Mouse (Mus musculus): ENCODE data around the gene Slc6a16. TPM values are rescaled to one million over a fixed set of nuclear protein-coding genes. Genes with fewer than 3 reads are reported as not detected.
A peak's percentile ranks its signal among the peaks of the same experiment; 100 is the strongest.

The Slc6a16 gene
- polyA plus RNA-seq, 1 experiment from 2014 or later = 0.27 TPM

DNA sequence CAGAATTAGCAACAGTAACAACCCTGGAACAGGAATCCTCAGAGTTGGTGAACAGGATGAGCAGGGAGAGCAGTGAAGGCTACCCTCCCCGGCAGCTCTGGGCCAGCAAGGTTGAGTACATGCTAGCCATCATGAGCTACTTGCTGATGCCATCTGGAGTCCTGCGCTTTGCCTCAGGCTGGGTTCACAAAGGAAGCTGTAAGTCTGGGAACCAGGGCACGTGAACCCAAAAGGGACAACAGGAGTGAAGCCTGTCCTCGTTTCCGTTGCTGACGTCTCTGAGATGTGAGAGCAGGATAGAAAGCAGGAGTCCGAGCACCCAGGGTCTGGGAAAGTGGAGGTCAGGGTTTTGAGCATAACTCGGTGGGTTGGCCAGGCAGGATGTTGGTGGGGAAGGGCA, 18.4 kb downstream of the Slc6a16 start:
- WGBS = 79% methylated on average over 8 of the region's 8 CpGs
- no peak overlapping the region for H3K9ac ChIP-seq
- ATAC-seq (ENCODE audit: extremely low read depth, insufficient number of reproducible peaks, low FRiP score, low TSS enrichment) = no peak
- H3K27ac ChIP-seq (replicated peaks) = no peak overlapping the region
- peaks cover 42% of the 10 kb centered on the region for H3K4me1 ChIP-seq
- no peaks in the 10 kb centered on the region for H3K9me3 ChIP-seq
- H3K4me2 ChIP-seq = no peak overlapping the region
- H3K36me3 ChIP-seq = no peaks in the 10 kb centered on the region
- no peak overlapping the region for H3K4me3 ChIP-seq
- H3K27me3 ChIP-seq (replicated peaks) = peaks cover 18% of the 10 kb centered on the region

DNA sequence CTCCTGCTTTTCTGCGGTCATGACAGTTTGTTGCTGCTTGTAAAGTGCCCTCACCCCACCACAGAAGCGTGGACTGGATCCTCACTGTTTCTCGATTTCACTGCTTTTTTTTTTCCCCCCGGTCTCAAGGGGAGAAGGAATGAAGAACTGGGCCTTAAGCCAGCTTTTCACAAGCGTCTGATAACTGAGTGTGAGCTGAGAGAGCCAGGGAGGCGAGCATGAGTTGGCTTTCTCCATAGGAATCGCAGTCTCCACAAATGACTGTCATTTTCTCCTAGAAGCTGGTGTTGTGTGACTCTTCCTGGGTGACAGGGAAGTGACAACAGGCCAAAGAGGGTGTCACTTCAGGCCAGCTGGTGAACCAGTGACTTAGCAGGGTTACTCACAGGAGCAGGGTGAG, 21.4 kb downstream of the Slc6a16 start:
- Histone ChIP-seq H3K27ac (replicated peaks) (peak overlapping the region; percentile 86), H3K9me3 (no peaks in the 10 kb centered on the region), H3K4me1 (peaks cover 38% of the 10 kb centered on the region), H3K36me3 (no peaks in the 10 kb centered on the region), H3K9ac (peak overlapping the region; percentile 45; the same call in 1 of the 2 replicates), H3K27me3 (replicated peaks) (peaks cover 26% of the 10 kb centered on the region), H3K4me3 (no peak overlapping the region), H3K4me2 (peak overlapping the region; percentile 19)
- no peak for ATAC-seq (ENCODE audit: extremely low read depth, insufficient number of reproducible peaks, low FRiP score, low TSS enrichment)
- 9% methylated on average over 7 of the region's 7 CpGs for WGBS

DNA sequence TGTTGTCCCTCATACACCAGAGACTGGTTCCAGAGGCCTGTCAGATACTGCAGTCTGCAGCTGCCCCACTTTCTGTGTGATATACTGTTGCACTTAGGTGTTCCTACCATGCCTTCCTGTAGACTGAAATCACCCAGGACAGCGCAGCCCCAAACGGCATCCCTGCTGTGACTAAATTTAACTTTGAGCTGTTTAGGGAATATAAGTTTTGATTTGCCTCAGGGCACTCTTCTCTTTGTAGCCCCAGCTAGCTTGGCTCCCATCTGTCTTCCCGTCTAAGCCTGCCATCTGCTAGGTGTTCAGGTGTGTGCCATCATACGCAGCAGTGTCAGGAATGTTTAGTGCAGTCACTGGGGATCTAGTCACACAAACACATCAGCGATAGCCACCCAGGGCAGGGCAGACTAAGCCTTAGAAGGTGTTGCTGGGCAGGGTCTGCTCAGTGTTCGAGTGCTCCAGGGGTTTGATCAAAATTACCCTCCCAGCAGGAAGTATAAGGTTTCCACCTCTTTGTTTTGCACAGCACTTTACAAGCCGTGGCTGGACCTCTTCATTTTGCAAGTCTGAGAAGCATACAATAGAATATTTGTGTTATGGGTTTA, 22.2 kb downstream of the Slc6a16 start:
- Histone ChIP-seq H3K4me3 (no peak overlapping the region), H3K4me2 (no peak overlapping the region; the same call in 1 of the 2 replicates), H3K36me3 (no peaks in the 10 kb centered on the region), H3K4me1 (peaks cover 33% of the 10 kb centered on the region), H3K27me3 (replicated peaks) (peaks cover 34% of the 10 kb centered on the region), H3K9ac (peak overlapping the region; percentile 39; the same call in 1 of the 2 replicates), H3K27ac (replicated peaks) (peak overlapping the region; percentile 86), H3K9me3 (no peaks in the 10 kb centered on the region)
- WGBS = 52% methylated on average over 7 of the region's 7 CpGs
- no peak for ATAC-seq (ENCODE audit: extremely low read depth, insufficient number of reproducible peaks, low FRiP score, low TSS enrichment)

DNA sequence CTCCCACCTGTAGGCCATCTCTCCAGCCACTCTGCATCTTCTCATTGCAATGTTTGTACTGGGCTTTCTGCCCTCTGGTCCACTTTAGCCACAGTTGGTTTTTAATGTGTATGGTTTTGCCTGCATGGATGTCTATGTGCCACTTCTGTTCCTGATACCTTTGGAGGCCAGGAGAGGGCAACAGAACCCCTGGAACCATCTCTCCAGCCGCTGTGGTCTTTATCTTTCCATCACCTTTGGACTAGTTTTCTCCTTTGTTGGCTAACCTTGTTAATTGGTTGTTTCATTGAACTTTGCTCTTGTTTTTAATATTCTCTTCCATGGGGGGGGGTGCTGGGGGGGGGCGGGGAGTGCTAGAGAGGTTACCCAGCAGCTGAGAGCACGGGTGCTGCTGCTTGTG, 23.5 kb downstream of the Slc6a16 start:
- Histone ChIP-seq H3K9ac (no peak overlapping the region), H3K27ac (replicated peaks) (no peak overlapping the region), H3K4me1 (peaks cover 33% of the 10 kb centered on the region), H3K9me3 (no peaks in the 10 kb centered on the region), H3K27me3 (replicated peaks) (peaks cover 39% of the 10 kb centered on the region), H3K4me2 (no peak overlapping the region), H3K36me3 (no peaks in the 10 kb centered on the region), H3K4me3 (no peak overlapping the region)
- no peak for ATAC-seq (ENCODE audit: extremely low read depth, insufficient number of reproducible peaks, low FRiP score, low TSS enrichment)
- WGBS = 61% methylated on average over 3 of the region's 3 CpGs

DNA sequence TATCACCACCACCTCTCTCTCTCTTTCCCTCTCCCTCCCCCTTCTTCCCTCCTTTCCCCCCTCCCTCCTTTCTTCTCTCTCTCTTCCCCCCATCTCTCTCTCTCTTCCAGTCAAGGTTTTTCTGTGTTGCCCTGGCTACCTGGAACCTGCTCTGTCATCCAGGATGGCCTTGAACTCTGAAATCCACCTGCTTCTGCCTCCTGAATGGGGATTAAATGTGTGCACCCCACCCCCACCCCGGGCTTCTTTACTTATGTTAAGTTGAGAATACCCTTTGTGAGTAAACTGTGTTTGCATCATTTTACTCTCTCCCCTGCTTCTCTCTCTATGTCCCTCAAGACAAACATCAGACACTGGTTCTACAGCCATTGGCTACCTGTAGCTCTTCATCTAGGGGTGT, 24.6 kb downstream of the Slc6a16 start:
- no peak for ATAC-seq (ENCODE audit: extremely low read depth, insufficient number of reproducible peaks, low FRiP score, low TSS enrichment)

DNA sequence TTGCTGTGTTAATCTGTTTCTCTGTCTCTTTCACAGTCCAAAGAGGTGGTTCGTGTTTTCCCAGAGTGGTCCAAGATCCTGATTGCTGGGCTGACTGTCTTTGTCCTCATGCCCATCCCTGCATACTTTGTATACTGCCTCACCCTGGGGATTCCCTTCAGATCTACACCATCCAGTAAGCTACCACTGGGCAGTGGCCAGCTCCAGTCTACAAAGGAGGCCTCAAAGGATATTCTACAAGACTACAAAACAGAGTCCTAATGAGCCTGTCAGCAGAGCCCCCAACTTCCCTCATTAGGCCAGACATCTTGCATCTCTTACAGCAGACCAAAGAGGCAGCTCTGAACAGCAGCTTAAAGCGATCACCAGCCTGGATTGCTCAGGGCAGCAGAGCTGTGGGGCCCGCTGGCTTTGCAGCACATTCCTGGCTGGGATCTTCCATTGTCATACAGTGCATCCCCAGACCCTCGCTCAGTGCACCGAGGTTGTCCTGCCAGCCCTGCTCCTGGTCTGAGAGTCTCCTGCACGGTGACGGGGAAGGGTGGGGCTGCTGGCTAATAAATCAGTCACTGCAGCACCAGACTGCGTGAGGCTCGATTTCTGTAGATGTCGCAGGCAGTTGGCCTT, 32.0 kb downstream of the Slc6a16 start:
- H3K9me3 ChIP-seq = 0 out of 2 replicates have a peak, but pooled peaks cover 3% of the 10 kb centered on the region
- H3K4me3 ChIP-seq = no peak overlapping the region
- no peaks in the 10 kb centered on the region for H3K36me3 ChIP-seq
- H3K9ac ChIP-seq = no peak overlapping the region
- no peak overlapping the region for H3K27ac ChIP-seq (replicated peaks)
- H3K27me3 ChIP-seq (replicated peaks) = peaks cover 29% of the 10 kb centered on the region
- 70% methylated on average over 10 of the region's 10 CpGs for WGBS
- H3K4me1 ChIP-seq = peaks cover 6% of the 10 kb centered on the region
- ATAC-seq (ENCODE audit: extremely low read depth, insufficient number of reproducible peaks, low FRiP score, low TSS enrichment) = no peak
- no peak overlapping the region for H3K4me2 ChIP-seq

More for the DNA sequence above, 24.6 kb downstream of the Slc6a16 start:
- Histone ChIP-seq H3K4me3 (no peak overlapping the region), H3K9ac (no peak overlapping the region), H3K4me2 (no peak overlapping the region), H3K27me3 (replicated peaks) (peaks cover 31% of the 10 kb centered on the region), H3K9me3 (no peaks in the 10 kb centered on the region), H3K36me3 (no peaks in the 10 kb centered on the region), H3K4me1 (peaks cover 31% of the 10 kb centered on the region), H3K27ac (replicated peaks) (no peak overlapping the region)
- 61% methylated on average over 1 of the region's 1 CpGs for WGBS

DNA sequence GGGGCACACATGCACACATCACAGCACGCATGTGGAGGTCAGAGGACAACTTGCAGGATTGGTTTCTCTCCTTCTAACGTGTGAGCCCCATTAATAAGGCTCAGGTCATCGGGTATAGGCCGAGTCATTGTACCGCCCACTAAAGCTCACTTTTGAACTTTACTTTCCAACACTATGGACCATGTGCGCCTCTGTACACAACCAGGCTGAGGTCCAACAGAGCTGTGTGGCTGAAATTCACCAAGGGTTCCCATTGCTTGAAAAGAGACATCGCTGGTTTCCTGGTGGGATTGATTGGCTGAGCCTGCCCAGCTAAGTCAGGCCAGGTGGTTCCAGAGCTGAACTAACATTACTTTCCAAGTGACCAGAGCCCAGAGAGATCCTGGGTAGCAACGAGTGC, 32.8 kb downstream of the Slc6a16 start:
- Histone ChIP-seq H3K27me3 (replicated peaks) (peaks cover 29% of the 10 kb centered on the region), H3K4me3 (no peak overlapping the region), H3K4me1 (peaks cover 6% of the 10 kb centered on the region), H3K4me2 (no peak overlapping the region), H3K9ac (no peak overlapping the region), H3K9me3 (0 out of 2 replicates have a peak, but pooled peaks cover 3% of the 10 kb centered on the region), H3K27ac (replicated peaks) (no peak overlapping the region), H3K36me3 (no peaks in the 10 kb centered on the region)
- ATAC-seq (ENCODE audit: extremely low read depth, insufficient number of reproducible peaks, low FRiP score, low TSS enrichment) = no peak
- WGBS = 84% methylated on average over 8 of the region's 8 CpGs

DNA sequence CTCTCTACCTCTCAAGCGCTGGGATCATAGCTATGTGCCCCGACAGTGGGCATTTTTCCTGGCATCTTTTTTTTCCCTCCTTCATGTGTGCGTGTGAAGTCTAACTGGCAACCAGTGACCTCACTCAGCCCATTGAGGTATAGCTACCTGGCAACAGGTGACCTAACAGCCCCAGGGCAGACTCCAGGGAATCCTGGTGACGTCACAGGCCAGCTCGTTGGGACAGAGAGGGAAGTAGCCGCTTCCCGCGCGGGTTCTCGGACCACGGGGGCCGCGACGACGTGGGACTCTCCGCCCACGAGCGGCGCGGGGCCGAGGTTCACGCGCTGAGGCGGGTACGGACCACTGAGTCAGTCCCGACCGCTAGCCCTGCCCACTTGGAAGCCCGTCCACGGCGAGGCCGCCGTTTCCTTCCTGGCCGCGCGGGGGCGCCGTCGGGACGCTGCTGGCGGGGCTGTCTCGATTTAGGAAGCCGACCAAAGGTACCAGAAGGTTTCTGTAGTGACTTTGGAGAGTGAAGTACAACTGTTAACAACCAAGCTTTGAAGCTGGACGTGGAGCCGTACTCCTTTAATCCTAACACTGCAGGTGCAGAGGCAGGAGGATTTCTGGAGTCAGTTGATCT, 36.4 kb downstream of the Slc6a16 start, which contains the start of gene Slc6a21:
Gene Slc6a21 (plus strand): TSS at position 378 of the 625 bp plus-strand sequence.
- Histone ChIP-seq H3K36me3 (no peaks in the 10 kb centered on the region), H3K4me1 (peaks cover 6% of the 10 kb centered on the region), H3K9me3 (no peaks in the 10 kb centered on the region), H3K27ac (replicated peaks) (no peak within 1 kb of the TSS), H3K9ac (peak within 1 kb of the TSS; percentile 74), H3K4me2 (peak within 1 kb of the TSS; percentile 77), H3K27me3 (replicated peaks) (peaks cover 48% of the 10 kb centered on the region), H3K4me3 (peak within 1 kb of the TSS; percentile 52)
- WGBS = 6% methylated on average over 44 of the region's 44 CpGs
- ATAC-seq (ENCODE audit: extremely low read depth, insufficient number of reproducible peaks, low FRiP score, low TSS enrichment) = peak; percentile 15; the same call in 1 of the 2 replicates

DNA sequence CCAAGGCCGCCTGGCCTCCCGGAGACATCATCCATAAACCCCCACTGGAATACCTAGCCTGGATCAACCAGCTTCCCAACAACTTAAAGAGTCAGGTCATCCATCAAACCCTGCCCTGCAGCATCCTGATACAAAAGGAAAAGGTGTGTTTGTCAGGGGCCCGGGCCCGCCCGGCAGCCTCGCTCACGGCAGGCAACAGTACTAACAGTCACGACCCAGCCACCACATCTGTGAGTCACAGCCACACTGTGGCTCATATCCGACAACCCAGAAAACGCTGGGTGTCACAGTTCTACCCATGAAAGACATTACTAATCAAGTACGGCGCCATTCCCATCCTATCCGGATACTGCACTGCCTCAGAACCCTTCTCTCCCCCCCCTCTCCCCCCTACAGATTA, 45.6 kb downstream of the Slc6a16 start:
- WGBS = 83% methylated on average over 13 of the region's 13 CpGs
- no peak for ATAC-seq (ENCODE audit: extremely low read depth, insufficient number of reproducible peaks, low FRiP score, low TSS enrichment)
- Histone ChIP-seq H3K27me3 (replicated peaks) (peaks cover 21% of the 10 kb centered on the region; the same call in 1 of the 2 replicates), H3K27ac (replicated peaks) (no peak overlapping the region), H3K9me3 (no peaks in the 10 kb centered on the region), H3K4me1 (no peaks in the 10 kb centered on the region), H3K4me3 (no peak overlapping the region), H3K9ac (no peak overlapping the region), H3K4me2 (no peak overlapping the region), H3K36me3 (no peaks in the 10 kb centered on the region)

DNA sequence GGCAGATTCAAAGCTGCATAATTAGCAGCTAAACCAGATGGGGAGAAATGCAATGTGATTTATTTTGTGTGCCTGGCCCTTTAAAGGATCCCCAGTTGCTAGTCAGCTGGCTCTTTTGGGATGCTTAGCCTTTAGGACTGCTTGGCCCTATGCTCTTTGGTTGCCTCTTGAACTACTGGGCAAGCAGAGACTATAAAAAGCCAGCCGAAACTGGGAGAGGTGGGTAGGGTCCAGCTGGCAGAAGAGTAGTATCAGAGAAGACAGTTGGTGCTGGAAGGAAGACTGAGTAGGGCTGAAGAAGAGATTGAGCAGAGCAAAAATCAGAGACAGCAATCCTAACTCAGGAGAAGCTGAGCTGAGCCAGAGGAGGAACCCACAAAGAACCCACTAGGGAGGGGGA, 55.7 kb downstream of the Slc6a16 start:
- Histone ChIP-seq H3K4me2 (no peak overlapping the region), H3K4me3 (no peak overlapping the region), H3K27ac (replicated peaks) (no peak overlapping the region), H3K27me3 (replicated peaks) (no peaks in the 10 kb centered on the region), H3K9ac (no peak overlapping the region), H3K4me1 (peaks cover 9% of the 10 kb centered on the region), H3K9me3 (no peaks in the 10 kb centered on the region), H3K36me3 (no peaks in the 10 kb centered on the region)
- 63% methylated on average over 1 of the region's 1 CpGs for WGBS
- no peak for ATAC-seq (ENCODE audit: extremely low read depth, insufficient number of reproducible peaks, low FRiP score, low TSS enrichment)

DNA sequence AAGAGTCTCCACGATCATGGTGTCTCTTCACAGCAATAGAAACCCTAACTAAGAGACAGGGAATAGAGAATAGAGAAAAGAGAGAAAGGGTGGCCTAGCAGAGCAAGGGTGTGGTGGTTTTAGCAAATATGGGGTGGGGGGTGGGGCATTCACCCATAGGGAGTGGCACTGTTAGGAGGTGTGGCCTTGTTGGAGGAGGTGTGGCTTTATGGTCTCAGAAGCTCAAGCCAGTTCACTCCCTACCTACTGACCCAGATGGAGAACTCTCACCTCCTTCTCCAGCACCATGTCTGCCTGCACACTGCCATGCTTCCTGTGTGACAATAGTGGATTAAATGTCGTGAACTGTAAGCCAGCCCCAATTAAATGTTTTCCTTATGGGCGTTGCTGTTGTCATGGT, 56.7 kb downstream of the Slc6a16 start:
- no peak for ATAC-seq (ENCODE audit: extremely low read depth, insufficient number of reproducible peaks, low FRiP score, low TSS enrichment)
- H3K27me3 ChIP-seq (replicated peaks) = no peaks in the 10 kb centered on the region
- no peaks in the 10 kb centered on the region for H3K9me3 ChIP-seq
- H3K4me3 ChIP-seq = no peak overlapping the region
- no peak overlapping the region for H3K27ac ChIP-seq (replicated peaks)
- no peak overlapping the region for H3K9ac ChIP-seq
- H3K36me3 ChIP-seq = no peaks in the 10 kb centered on the region
- WGBS = 59% methylated on average over 3 of the region's 3 CpGs
- peaks cover 10% of the 10 kb centered on the region for H3K4me1 ChIP-seq
- H3K4me2 ChIP-seq = no peak overlapping the region

All from heart, embryonic 13.5 days (tissue).